Mouse (Mus musculus): ENCODE data around the gene Dtnb.

GRCm38 (mm10) chr12:3817033-3817432 lies 244.9 kb downstream of the Dtnb start:
- peak; percentile 53 for TF ChIP-seq CTCF (IDR thresholded peaks at IDR 0.05)
- TF ChIP-seq EP300 (IDR thresholded peaks at IDR 0.05) = no peak

Measured in lung, postnatal 0 days (tissue).